Mouse (Mus musculus) lung, embryonic 16.5 days (tissue): ENCODE results near the gene Errfi1. TPM values are rescaled to one million over a fixed set of nuclear protein-coding genes. Genes with fewer than 3 reads are reported as not detected.

Experiments used
- ATAC-seq: fragments of 200-750 bp; cut with Nextera tagmentation; 2 replicates; pipeline ENCODE4 v1.8.0; 2017; ENCODE audit warnings: low read depth, mild to moderate bottlenecking, moderate library complexity
- H3K27ac ChIP-seq: fragments of 300-500 bp; sonication (generic); 2 replicates; pipeline ENCODE4 v1.5.1; 2014; ENCODE audit warnings: mild to moderate bottlenecking, control low read depth, low read length
- H3K27me3 ChIP-seq: fragments of 300-500 bp; sonication (generic); 2 replicates; pipeline ENCODE4 v1.6.1; 2014; ENCODE audit warnings: low read depth, low read length, mixed read lengths; ENCODE audit not compliant: control insufficient read depth, insufficient read depth
- H3K36me3 ChIP-seq: fragments of 300-500 bp; sonication (generic); 2 replicates; pipeline ENCODE4 v1.6.1; 2014; ENCODE audit warnings: low read length; ENCODE audit not compliant: control insufficient read depth, insufficient read depth
- H3K4me1 ChIP-seq: fragments of 300-500 bp; sonication (generic); replicated peaks from 2 replicates; pipeline ENCODE4 v1.6.1; 2014; ENCODE audit warnings: low read length, mixed read lengths; ENCODE audit not compliant: control insufficient read depth, insufficient read depth
- H3K4me2 ChIP-seq: fragments of 300-500 bp; sonication (generic); 2 replicates; pipeline ENCODE4 v1.6.1; 2014; ENCODE audit warnings: low read depth, low read length, control low read depth
- H3K4me3 ChIP-seq: fragments of 300-500 bp; sonication (generic); 2 replicates; pipeline ENCODE4 v1.5.1; 2014; ENCODE audit warnings: mild to moderate bottlenecking, low read length, control low read depth
- H3K9ac ChIP-seq: fragments of 300-500 bp; sonication (generic); 2 replicates; pipeline ENCODE4 v1.6.1; 2014; ENCODE audit warnings: low read length, control low read depth
- H3K9me3 ChIP-seq: fragments of 300-500 bp; sonication (generic); 2 replicates; pipeline ENCODE4 v1.6.1; 2016; ENCODE audit warnings: low read length; ENCODE audit not compliant: control insufficient read depth
- WGBS: fragments of 180-500 bp; shearing (Covaris S2); extraction: QIAGEN DNeasy Blood & Tissue Kit; methylation state at CpG from one replicate; pipeline ENCODE4 v1.1.7; 2014; 5-methylcytosine and 5-hydroxymethylcytosine counted together
- polyA plus RNA-seq: library from polyadenylated mRNA; unstranded; fragments of >200 nt; fragmentation: Nextera tagmentation; extraction: Ambion mirVana; gene quantifications from 2 replicates; pipeline ENCODE4 v1.2.1, GENCODE M21; 2015

Gene Errfi1
- polyA plus RNA-seq, 1 experiment from 2014 or later: 44.3 TPM

DNA sequence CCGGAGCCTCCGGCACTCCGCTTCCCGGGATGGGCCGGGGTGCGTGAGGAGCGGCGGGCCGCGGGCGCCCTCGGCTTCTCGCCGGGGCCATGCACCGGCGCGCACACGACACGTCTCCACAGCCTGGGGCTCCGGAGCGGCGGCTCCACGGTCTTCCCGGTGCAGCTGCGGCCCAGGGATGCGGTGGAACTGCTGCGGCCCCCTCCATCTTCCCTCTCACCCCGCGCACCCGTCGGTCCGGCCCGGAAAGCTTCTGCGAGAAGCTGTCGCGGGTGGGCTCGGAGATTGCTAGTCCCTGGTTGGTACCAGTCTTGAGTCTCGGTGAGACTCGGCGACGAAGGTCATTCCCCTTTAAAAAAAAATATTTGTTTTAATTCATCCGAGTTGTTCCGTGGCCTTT lies 1.6 kb downstream of the Errfi1 start:
- no peaks in the 10 kb centered on the region for H3K27me3 ChIP-seq
- no peaks in the 10 kb centered on the region for H3K36me3 ChIP-seq
- WGBS: under 1% methylated on average over 42 of the region's 43 CpGs
- peak; percentile 45; the same call in 1 of the 2 replicates for ATAC-seq
- peak overlapping the region; percentile 88 for H3K4me3 ChIP-seq
- peak overlapping the region; percentile 67 for H3K4me2 ChIP-seq
- peak overlapping the region; percentile 97 for H3K9ac ChIP-seq
- peak overlapping the region; percentile 98 for H3K27ac ChIP-seq
- H3K4me1 ChIP-seq: peaks cover 34% of the 10 kb centered on the region
- H3K9me3 ChIP-seq: no peaks in the 10 kb centered on the region

DNA sequence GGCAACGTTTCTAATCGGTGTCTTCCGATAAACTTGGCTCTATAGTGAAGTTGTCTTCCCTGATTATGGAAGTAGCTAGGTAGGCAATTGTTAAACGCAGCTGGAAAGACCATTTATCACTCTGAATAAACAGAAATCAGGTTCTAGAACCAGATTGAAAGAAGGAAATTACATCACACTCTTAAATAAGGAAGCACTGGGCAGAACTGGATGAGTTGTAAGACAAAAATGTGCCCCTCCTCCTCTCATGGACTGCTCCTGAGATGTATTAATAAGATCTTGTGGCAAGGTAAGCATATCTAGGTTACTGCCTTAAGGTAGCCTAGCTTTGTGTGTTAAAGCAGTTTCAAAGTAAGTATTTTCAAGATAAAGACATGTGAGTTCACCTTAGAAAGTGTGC lies 6.8 kb downstream of the Errfi1 start:
- Histone ChIP-seq H3K4me3 (no peak overlapping the region), H3K36me3 (peaks cover 5% of the 10 kb centered on the region; the same call in 1 of the 2 replicates), H3K9ac (no peak overlapping the region), H3K27ac (no peak overlapping the region), H3K4me1 (peaks cover 35% of the 10 kb centered on the region), H3K4me2 (peak overlapping the region; percentile 27; the same call in 1 of the 2 replicates), H3K9me3 (no peaks in the 10 kb centered on the region), H3K27me3 (no peaks in the 10 kb centered on the region)
- peak; percentile 53; the same call in 1 of the 2 replicates for ATAC-seq
- WGBS: 47% methylated on average over 4 of the region's 4 CpGs

DNA sequence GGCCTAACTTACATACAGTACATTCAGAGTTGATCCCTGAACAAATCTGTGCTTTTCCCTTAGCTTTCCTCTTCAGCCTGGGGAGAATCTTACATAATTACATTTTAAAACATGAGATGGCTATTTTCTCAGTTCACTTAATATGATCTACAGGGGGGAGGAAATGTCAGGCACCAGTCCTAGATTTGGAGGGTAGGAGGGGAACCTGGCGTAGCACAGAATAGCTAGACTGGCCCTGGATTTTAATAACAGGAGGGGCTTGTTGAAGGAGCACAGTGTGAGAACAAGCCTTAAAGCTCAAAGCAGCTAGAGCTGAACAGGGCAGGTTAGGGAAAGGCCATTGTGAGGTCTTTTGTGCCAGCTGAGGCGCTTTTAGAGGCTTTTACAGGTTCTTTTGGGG lies 7.4 kb downstream of the Errfi1 start:
- H3K27me3 ChIP-seq: no peaks in the 10 kb centered on the region
- H3K36me3 ChIP-seq: peaks cover 11% of the 10 kb centered on the region
- peaks cover 33% of the 10 kb centered on the region for H3K4me1 ChIP-seq
- no peak overlapping the region for H3K9ac ChIP-seq
- 83% methylated on average over 2 of the region's 2 CpGs for WGBS
- H3K4me2 ChIP-seq: no peak overlapping the region
- no peaks in the 10 kb centered on the region for H3K9me3 ChIP-seq
- ATAC-seq: no peak
- no peak overlapping the region for H3K4me3 ChIP-seq
- H3K27ac ChIP-seq: no peak overlapping the region

DNA sequence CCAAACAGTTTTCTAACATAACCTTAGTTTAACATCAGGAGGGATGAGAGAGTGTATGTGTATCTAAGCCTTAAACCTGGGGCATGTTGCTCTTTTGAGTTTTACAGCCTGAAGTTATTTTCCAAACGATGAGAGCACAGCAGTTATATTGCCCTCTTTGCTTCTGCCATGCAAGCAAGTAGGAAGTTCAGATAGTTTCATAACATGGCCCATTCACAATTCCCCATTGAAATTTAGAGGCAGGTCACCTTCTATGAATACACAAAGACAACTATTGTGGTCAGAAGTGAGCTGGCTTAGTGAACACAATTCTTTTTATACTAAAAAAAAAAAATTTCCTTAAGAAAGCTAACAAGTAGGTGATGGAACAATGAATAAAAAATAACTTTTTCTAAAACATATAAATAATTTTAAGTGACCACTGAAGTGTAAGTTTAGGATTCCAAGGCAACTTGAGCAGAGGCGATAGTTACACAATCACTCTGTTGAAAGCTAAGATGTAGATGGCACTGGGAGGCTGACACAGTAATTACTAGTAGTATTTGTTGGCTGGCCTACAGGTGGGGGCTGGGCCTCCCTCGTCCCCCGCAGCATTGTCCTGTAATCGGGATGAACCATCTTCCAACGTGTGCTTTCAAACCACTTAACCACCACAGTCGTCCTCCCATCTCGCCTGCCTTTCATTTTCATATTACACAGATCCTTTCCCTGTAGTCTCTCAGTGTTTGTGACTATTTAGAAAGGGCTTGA lies 9.1 kb downstream of the Errfi1 start:
- no peak overlapping the region for H3K4me2 ChIP-seq
- 0 out of 2 replicates have a peak overlapping the region, but pooled peaks have one; percentile 23 for H3K9ac ChIP-seq
- no peak overlapping the region for H3K27ac ChIP-seq
- no peaks in the 10 kb centered on the region for H3K27me3 ChIP-seq
- no peak for ATAC-seq
- peaks cover 25% of the 10 kb centered on the region for H3K36me3 ChIP-seq
- H3K4me1 ChIP-seq: peaks cover 21% of the 10 kb centered on the region
- 52% methylated on average over 8 of the region's 8 CpGs for WGBS
- H3K9me3 ChIP-seq: no peaks in the 10 kb centered on the region
- H3K4me3 ChIP-seq: no peak overlapping the region

DNA sequence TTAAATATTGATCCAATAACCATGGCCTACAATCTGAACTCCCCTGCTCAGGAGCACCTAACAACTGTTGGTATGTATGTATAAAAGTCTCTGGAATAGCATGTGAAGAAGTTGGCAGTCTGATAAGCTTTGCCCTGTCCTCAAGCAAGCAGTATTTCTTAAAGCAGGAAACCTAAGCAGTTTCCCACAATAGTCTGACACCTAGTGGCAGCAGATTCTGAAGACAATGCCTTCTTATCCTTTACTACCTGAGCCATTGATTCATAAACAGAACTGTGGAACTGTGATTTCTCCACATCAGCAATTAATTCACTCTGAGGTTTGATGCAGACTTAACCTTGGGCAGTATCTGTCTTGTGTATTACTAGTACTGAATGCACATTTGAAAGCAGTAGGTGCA lies 11.7 kb downstream of the Errfi1 start:
- no peak overlapping the region; the same call in 1 of the 2 replicates for H3K27ac ChIP-seq
- no peaks in the 10 kb centered on the region for H3K9me3 ChIP-seq
- no peak overlapping the region for H3K4me2 ChIP-seq
- no peaks in the 10 kb centered on the region for H3K27me3 ChIP-seq
- H3K9ac ChIP-seq: no peak overlapping the region
- peaks cover 35% of the 10 kb centered on the region for H3K4me1 ChIP-seq
- peaks cover 27% of the 10 kb centered on the region for H3K36me3 ChIP-seq
- no peak for ATAC-seq
- H3K4me3 ChIP-seq: no peak overlapping the region

DNA sequence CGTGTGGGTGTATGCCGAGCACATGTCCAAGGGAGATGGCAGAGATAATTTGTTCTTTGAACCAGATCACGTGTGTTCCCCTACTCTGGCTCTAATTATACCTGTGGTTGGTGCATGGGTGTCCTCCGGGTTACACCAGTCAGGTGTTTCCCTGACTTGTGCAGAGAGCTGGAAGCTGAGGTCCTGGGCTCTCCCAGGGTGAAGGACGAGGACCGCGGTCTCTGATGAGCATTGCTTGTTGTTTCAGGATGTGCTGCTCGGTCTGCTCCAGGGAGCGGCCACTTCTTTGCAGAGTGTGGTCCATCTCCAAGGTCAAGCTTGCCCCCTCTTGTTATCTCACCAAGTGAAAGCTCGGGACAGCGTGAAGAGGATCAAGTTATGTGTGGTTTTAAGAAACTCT lies 12.3 kb downstream of the Errfi1 start:
- Histone ChIP-seq H3K9ac (no peak overlapping the region), H3K9me3 (no peaks in the 10 kb centered on the region), H3K4me3 (no peak overlapping the region), H3K27ac (no peak overlapping the region), H3K36me3 (peaks cover 27% of the 10 kb centered on the region), H3K4me1 (peaks cover 38% of the 10 kb centered on the region), H3K4me2 (no peak overlapping the region), H3K27me3 (no peaks in the 10 kb centered on the region)
- WGBS: 91% methylated on average over 11 of the region's 11 CpGs
- ATAC-seq: no peak

DNA sequence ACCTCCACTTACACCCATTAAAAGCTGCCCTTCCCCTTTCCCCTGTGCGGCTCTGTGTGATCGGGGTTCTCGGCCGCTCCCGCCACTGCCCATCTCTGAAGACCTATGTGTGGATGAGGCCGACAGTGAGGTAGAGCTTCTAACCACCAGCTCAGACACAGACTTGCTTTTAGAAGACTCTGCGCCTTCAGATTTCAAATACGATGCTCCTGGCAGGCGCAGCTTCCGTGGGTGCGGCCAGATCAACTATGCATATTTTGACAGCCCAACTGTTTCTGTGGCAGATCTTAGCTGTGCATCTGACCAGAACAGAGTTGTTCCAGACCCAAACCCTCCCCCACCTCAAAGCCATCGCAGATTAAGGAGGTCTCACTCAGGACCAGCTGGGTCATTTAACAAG lies 12.8 kb downstream of the Errfi1 start:
- Histone ChIP-seq H3K9me3 (no peaks in the 10 kb centered on the region), H3K36me3 (peaks cover 27% of the 10 kb centered on the region), H3K27ac (no peak overlapping the region), H3K4me2 (no peak overlapping the region), H3K9ac (no peak overlapping the region), H3K27me3 (no peaks in the 10 kb centered on the region), H3K4me1 (peaks cover 43% of the 10 kb centered on the region), H3K4me3 (no peak overlapping the region)
- WGBS: 89% methylated on average over 12 of the region's 12 CpGs
- ATAC-seq: no peak

DNA sequence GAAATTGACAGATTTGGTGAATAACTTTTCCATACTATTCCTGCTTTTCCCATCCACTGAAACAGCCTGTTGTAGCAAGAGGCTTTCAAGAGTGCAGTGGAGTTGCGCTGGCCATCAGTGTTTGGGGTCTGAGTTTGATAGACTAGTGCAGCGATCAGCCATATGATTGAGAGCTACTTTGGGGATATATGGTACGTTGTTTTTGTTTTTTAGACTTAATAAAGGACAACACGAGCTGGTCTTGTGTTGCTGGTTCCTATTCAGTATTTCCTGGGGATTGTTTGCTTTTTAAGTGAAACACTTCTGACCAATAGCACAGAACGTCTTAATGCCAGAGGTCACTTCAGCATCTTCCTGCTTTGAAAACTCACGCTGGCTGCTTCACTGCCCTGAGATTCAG lies 14.4 kb downstream of the Errfi1 start:
- Histone ChIP-seq H3K4me1 (peaks cover 49% of the 10 kb centered on the region), H3K27me3 (no peaks in the 10 kb centered on the region), H3K9me3 (no peaks in the 10 kb centered on the region), H3K27ac (no peak overlapping the region), H3K4me3 (no peak overlapping the region), H3K4me2 (no peak overlapping the region), H3K36me3 (peaks cover 27% of the 10 kb centered on the region), H3K9ac (no peak overlapping the region)
- no peak for ATAC-seq
- WGBS: 70% methylated on average over 6 of the region's 6 CpGs

DNA sequence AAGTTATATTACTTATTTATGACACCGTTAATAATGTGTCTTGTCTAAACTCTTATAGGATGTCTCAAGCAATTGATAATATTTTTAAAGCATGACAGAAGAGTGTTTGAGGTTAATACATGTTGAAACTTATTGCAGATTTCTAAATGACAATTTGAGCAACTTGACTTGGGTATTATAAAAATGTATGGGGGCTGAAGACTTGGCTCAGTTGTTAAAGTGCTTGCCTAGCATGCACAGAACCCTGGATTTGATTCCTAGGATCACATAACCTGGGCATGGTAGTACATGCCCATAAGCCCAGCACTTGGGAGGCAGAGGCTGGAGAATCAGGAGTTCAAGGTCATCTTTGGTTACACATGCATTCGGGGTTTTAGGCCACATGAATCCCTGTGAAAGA lies 15.1 kb downstream of the Errfi1 start:
- H3K4me3 ChIP-seq: no peak overlapping the region
- no peak for ATAC-seq
- H3K4me2 ChIP-seq: no peak overlapping the region
- no peak overlapping the region for H3K9ac ChIP-seq
- H3K27ac ChIP-seq: 0 out of 2 replicates have a peak overlapping the region, but pooled peaks have one; percentile 45
- WGBS: 62% methylated on average over 2 of the region's 2 CpGs
- H3K4me1 ChIP-seq: peaks cover 45% of the 10 kb centered on the region
- H3K36me3 ChIP-seq: peaks cover 27% of the 10 kb centered on the region
- no peaks in the 10 kb centered on the region for H3K27me3 ChIP-seq
- no peaks in the 10 kb centered on the region for H3K9me3 ChIP-seq
